Mouse (Mus musculus) spleen, adult 2 months (tissue): ENCODE measurements at regions not wholly inside any gene's neighbourhood (a gene's known extent, or its start where the extent isn't known, plus 50 kb on each side); places are given as distances from the start of the nearest gene placed in this dataset.

Experiments
- CTCF ChIP-seq: fragments of 200-500 bp; IDR thresholded peaks from 2 replicates; pipeline ENCODE4 v1.5.1; 2011; ENCODE audit warnings: mild to moderate bottlenecking, inconsistent platforms; ENCODE audit not compliant: insufficient read depth, insufficient read length, insufficient replicate concordance; ENCODE audit errors: extremely low read depth
- POLR2A ChIP-seq: fragments of 200-500 bp; IDR thresholded peaks from 2 replicates; pipeline ENCODE4 v1.6.1; 2011; ENCODE audit warnings: low read depth, low read length, inconsistent platforms

- TF ChIP-seq POLR2A, result no peak
- TF ChIP-seq CTCF, result no peak
Observed at GRCm38 (mm10) chr11:21037267-21037906, 53.7 kb upstream of the Peli1 start.
